Mouse (Mus musculus): ENCODE results near the gene Prnp.

Prnp gene

GRCm38 (mm10) chr2:131909683-131910572 is at the start of gene Prnp, which contains the start of gene Prn:
Gene Prnp, plus strand, starts transcription at chr2:131909928.
Gene Prn, plus strand, starts transcription at chr2:131909957.
- peak; percentile 69 to 84 for DNase-seq (ENCODE audit: low spot score in 2 of 2)

GRCm38 (mm10) chr2:131862617-131863275 is 47.0 kb upstream of the Prnp start:
- no peak for DNase-seq (ENCODE audit: low spot score in 2 of 2)

DNA sequence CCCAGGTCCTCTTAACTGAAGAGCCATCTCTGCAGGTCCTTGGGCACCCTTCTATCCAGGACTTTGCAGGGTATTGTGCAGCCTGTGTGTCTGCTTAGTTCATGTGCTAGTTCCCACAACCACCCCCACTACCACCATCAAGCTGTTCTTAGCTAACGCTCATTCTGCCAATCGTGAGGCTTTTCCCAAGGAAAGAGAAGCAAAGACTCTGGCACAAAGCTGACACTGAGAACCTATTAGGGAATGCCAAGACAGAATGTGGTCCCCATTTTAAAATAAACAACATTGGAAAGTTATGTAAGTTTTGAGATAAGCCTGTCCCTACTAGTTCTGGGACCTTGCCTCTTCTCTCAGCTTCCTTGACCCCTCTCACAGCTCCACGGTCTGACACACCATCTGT is 46.3 kb upstream of the Prnp start:
- DNase-seq (ENCODE audit: low spot score in 2 of 2), result no peak

GRCm38 (mm10) chr2:131864262-131864796 is 45.4 kb upstream of the Prnp start:
- DNase-seq (ENCODE audit: low spot score in 2 of 2), result no peak

DNA sequence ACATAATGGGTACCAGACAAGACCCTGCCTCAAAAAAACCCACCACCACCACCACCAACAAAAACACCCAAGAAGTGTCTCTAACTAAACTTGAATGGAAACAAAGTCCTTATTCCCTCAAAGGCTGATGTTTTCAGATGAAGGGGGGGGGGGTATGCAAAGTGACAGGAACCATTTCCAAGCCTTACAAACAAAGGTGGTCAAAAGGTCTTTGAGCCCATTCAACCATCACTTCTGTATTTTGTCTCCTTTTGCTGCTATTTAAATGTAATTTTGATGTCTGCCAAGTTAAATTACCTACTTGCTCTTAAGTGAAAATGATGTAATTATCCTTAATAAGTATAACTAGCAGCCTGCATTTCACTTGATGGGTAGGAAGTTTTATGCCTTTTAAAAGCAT is 43.1 kb upstream of the Prnp start:
- no peak for DNase-seq (ENCODE audit: low spot score in 2 of 2)

DNA sequence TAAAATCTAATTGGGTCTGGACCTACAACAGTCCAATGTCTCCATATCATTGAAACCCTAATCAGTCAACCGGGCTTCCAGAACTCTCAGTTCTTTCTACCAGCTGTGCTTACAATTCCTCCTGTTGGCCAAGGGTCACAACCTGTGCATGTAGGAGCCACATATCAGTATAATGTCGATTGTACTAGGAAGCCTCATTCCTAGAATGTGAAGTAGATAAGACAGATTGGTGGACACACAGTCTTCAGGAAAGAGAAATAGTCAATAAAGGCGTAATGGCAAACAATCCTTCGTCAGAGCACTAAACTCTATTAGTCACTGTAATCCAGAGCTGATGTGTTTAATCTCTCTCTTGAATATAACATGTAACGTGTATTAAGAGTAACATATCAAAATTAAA is 40.7 kb upstream of the Prnp start:
- DNase-seq (ENCODE audit: low spot score in 2 of 2), result no peak

- DNase-seq (ENCODE audit: low spot score in 2 of 2), result no peak
Observed at GRCm38 (mm10) chr2:131873376-131873775, 36.4 kb upstream of the Prnp start.

DNA sequence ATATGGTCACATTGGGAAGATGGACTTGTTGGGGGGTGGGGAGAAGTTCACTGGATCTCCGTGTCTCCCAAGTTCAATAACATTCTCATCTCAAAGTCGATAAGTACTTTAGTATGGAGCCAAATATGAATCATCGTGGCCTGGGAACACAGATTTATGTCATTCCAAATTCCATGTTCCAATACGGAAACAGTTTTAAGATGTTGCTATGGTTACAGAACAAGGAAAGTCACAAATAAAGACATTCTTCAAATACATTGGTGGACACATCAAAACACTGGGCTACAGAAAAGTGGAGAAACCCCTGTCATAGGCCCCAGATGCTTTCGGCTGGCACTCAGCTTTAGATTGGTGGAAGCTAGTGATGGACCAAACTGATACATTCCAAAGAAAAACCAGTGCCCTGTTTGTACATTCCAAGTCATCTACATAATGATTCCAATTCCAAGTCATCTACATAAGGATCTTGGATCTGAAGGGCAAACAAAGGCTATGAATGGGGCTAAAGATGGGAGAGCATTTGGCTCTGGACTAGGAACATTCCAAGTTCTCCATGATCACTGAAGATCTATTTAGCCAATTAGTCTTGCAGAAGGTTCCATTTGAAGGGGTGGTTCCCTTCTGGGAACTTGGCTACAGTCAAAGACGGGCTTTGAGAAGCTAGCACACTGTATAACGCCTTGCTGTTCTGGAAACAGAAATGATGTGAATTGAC is 33.0 kb upstream of the Prnp start:
- DNase-seq (ENCODE audit: low spot score in 2 of 2), result no peak

GRCm38 (mm10) chr2:131881766-131882165 is 28.0 kb upstream of the Prnp start:
- DNase-seq (ENCODE audit: low spot score in 2 of 2), result no peak

- DNase-seq (ENCODE audit: low spot score in 2 of 2), result no peak
Observed at GRCm38 (mm10) chr2:131883136-131883535, 26.6 kb upstream of the Prnp start.

DNA sequence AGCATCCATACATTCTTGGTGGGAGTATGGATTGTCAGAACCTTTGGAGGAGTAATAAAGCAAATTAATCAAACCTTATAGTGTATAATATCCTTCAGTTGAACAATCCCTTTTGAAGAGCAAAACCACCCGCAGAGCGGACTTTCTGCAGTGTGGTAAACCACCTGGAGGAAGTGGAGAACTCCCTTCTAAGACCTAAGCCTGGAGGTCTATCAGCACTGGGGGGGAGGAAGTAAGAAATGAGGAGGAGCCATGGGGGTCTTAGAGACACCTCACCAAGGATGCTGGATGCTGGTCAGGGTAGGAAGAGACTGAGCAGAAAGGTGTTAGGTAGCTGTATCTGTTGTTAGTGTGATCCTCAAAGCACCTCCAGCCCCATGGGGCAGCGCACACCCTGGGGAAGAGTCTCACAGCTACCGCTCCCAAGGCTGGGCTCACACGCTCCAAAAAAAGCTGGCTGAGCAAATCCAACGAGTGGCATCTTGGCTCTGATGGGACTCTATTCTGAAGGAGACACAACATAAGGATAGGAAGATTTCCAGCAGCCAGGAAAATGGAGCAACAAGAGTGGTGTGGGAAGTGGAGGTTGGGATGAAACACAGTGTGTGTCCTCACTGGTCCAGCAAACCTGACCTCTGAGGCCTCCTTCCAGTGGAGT is 23.1 kb upstream of the Prnp start:
- no peak for DNase-seq (ENCODE audit: low spot score in 2 of 2)

GRCm38 (mm10) chr2:131888233-131888632 is 21.5 kb upstream of the Prnp start:
- peak; percentile 35 to 51 for DNase-seq (ENCODE audit: low spot score in 2 of 2)

DNA sequence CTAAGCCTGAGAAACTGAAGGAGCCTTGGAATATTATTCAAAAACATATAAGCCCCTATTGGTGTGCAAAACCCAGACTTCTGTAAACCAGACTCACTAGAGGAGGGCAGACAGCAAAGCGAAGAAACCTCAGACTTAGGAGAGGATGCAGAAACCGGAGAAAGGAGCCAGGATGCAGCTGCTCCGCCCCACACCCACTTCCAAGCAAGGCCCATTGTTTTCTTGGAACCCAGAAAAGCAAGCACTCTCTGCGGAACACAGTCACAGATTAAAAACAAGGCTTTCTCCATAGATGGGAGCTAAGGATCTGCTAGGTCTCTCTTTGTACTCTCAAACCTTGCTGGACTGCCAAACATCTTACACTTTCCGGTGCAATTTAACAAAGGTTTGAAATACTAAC is 17.2 kb upstream of the Prnp start:
- DNase-seq (ENCODE audit: low spot score in 2 of 2), result no peak

GRCm38 (mm10) chr2:131895106-131895505 is 14.6 kb upstream of the Prnp start:
- no peak for DNase-seq (ENCODE audit: low spot score in 2 of 2)

DNA sequence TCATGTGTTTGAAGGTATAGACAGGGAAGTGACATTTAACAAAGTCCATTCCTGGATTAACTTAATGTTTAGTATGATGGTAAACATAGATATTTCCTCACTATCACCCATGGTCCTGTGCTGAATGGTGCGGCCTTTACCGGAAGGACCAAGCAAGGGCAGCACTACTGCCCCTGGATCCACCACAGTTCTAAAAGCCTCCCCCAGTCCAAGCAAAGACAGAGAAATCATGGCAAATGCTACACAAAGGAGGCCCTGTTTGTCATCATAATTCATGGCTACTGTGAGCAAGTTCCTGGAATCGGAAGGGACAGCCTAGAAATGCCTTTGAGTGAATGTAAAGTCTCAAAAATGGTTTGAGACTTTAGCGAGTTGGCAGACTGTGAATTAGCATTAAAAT is 13.7 kb upstream of the Prnp start:
- DNase-seq (ENCODE audit: low spot score in 2 of 2), result no peak

GRCm38 (mm10) chr2:131897336-131898109 is 12.2 kb upstream of the Prnp start:
- no peak for DNase-seq (ENCODE audit: low spot score in 2 of 2)

GRCm38 (mm10) chr2:131902423-131902822 is 7.3 kb upstream of the Prnp start:
- no peak for DNase-seq (ENCODE audit: low spot score in 2 of 2)

DNA sequence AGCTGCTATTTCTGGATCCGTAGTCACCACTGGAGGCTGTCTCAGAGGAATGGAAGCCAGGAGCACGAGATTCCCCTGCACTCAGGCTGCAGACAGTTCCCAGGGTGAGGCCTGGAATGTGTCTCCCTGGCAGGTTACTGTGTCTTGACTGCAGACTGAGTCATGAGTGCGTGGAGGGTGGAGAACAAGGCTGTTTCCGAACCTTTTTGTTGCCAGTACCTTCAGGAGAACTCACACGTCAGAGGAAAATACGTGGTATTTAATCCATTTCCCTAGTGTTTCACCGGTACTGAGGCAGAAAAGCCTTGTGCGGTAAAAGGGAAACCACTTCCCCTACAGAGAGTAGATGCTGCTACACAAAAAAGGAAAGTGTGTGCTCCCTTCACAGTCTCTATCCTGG is 6.9 kb upstream of the Prnp start:
- no peak for DNase-seq (ENCODE audit: low spot score in 2 of 2)

DNA sequence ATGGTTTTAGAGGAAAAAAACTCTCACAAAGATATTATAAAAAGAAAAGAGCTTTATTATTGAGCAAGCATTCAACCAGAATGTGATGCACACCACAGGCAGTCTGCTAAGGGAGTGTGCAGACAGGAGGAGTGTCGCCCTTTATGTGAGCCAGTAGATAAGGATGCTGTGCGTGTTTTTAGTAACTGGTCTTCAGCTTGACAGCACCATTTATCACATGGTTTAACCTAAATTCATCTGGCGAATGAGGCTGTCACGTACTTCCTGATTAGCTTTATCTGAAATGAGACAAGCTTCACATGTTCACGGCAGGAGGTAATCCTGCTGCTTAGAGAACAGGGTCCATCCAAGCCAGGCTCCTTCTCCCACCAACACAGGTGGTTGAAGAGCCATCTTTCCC is 4.7 kb upstream of the Prnp start:
- no peak for DNase-seq (ENCODE audit: low spot score in 2 of 2)

- DNase-seq (ENCODE audit: low spot score in 2 of 2), result no peak
Observed at GRCm38 (mm10) chr2:131905776-131906175, 4.0 kb upstream of the Prnp start.

DNA sequence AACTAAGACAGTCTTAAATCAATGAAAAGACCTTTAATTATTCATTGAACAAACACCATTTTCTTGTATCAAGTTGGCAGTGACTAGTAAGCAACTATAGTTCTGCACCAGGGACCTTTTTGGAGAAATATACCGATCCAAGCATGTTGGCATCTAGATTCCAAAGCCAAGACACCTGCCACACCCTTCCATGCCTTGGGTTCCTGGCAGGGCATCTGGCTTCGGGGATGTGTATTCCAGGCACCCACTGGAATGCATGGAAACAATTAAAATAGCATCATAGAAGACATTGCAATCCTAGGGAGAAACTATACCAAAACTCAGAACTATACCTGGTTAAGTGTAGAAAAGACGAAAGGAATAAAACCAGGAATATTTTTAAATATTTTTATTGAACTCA is 3.5 kb upstream of the Prnp start:
- DNase-seq (ENCODE audit: low spot score in 2 of 2), result no peak

Data from natural killer cell, adult 2 months (primary cell).